Mouse (Mus musculus): Measurements from ENCODE around the gene Ctsc. TPM values are rescaled to one million over a fixed set of nuclear protein-coding genes. Genes with fewer than 3 reads are reported as not detected.

Ctsc gene
- polyA plus RNA-seq, 1 experiment = 10.6 TPM

GRCm38 (mm10) chr7:88327495-88327894, 49.6 kb downstream of the Ctsc start:
- TF ChIP-seq SRF (IDR thresholded peaks at IDR 0.05; ENCODE audit: control insufficient read depth, insufficient read length, low read depth) (no peak), POLR2AphosphoS2 (IDR thresholded peaks at IDR 0.05; ENCODE audit: insufficient read length, low read depth) (no peak), CEBPB (IDR thresholded peaks at IDR 0.05; ENCODE audit: insufficient read depth, poor library complexity, severe bottlenecking) (0 out of 2 replicates have a peak, but pooled peaks have one; percentile 38), MYOG (IDR thresholded peaks at IDR 0.05; ENCODE audit: control insufficient read depth in 1 of 3, insufficient read depth in 1 of 3, insufficient read length in 2 of 3, low read depth in 2 of 3) (no peak), E2F4 (IDR thresholded peaks at IDR 0.05; ENCODE audit: insufficient read depth) (no peak), USF1 (IDR thresholded peaks at IDR 0.05; ENCODE audit: low read depth) (no peak)
- Histone ChIP-seq H3ac (ENCODE audit: control insufficient read depth, insufficient read length) (no peak overlapping the region), H3K79me2 (ENCODE audit: control insufficient read depth, insufficient read depth) (no peaks in the 10 kb centered on the region), H3K27me3 (ENCODE audit: control insufficient read depth, insufficient read depth, insufficient read length) (no peaks in the 10 kb centered on the region), H3K4me3 (no peak overlapping the region), H3K36me3 (ENCODE audit: control insufficient read depth, insufficient read depth) (no peaks in the 10 kb centered on the region), H3K4me2 (ENCODE audit: low read depth) (no peak overlapping the region)

- no peaks in the 10 kb centered on the region for H3K27me3 ChIP-seq (ENCODE audit: control insufficient read depth, insufficient read depth, insufficient read length)
- no peak overlapping the region for H3K4me3 ChIP-seq
- TF ChIP-seq SRF (IDR thresholded peaks at IDR 0.05; ENCODE audit: control insufficient read depth, insufficient read length, low read depth) = no peak
- no peak for TF ChIP-seq TCF3 (IDR thresholded peaks at IDR 0.05; ENCODE audit: insufficient read length, low read depth)
- no peak for TF ChIP-seq POLR2AphosphoS2 (IDR thresholded peaks at IDR 0.05; ENCODE audit: insufficient read length, low read depth)
- TF ChIP-seq POLR2A (IDR thresholded peaks at IDR 0.05; ENCODE audit: insufficient read length, low read depth) = no peak
- TF ChIP-seq MAX (IDR thresholded peaks at IDR 0.05; ENCODE audit: low read depth) = no peak
- TF ChIP-seq MYOD1 (IDR thresholded peaks at IDR 0.05; ENCODE audit: control insufficient read depth in 1 of 3, insufficient read length in 2 of 3, low read depth in 2 of 3) = no peak
- no peak for TF ChIP-seq REST (IDR thresholded peaks at IDR 0.05; ENCODE audit: insufficient read depth, insufficient read length)
- TF ChIP-seq E2F4 (IDR thresholded peaks at IDR 0.05; ENCODE audit: insufficient read depth) = no peak
- TF ChIP-seq CEBPB (IDR thresholded peaks at IDR 0.05; ENCODE audit: insufficient read depth, poor library complexity, severe bottlenecking) = no peak
- TF ChIP-seq TCF12 (IDR thresholded peaks at IDR 0.05; ENCODE audit: insufficient read depth, poor library complexity, severe bottlenecking) = no peak
- no peak for TF ChIP-seq MYOG (IDR thresholded peaks at IDR 0.05; ENCODE audit: control insufficient read depth in 1 of 3, insufficient read depth in 1 of 3, insufficient read length in 2 of 3, low read depth in 2 of 3)
- no peak for TF ChIP-seq USF1 (IDR thresholded peaks at IDR 0.05; ENCODE audit: low read depth)
- no peak overlapping the region for H3ac ChIP-seq (ENCODE audit: control insufficient read depth, insufficient read length)
- H3K79me2 ChIP-seq (ENCODE audit: control insufficient read depth, insufficient read depth) = no peaks in the 10 kb centered on the region
- H3K4me2 ChIP-seq (ENCODE audit: low read depth) = no peak overlapping the region
- H3K36me3 ChIP-seq (ENCODE audit: control insufficient read depth, insufficient read depth) = no peaks in the 10 kb centered on the region
Observed at GRCm38 (mm10) chr7:88343828-88344227, 65.9 kb downstream of the Ctsc start.

DNA sequence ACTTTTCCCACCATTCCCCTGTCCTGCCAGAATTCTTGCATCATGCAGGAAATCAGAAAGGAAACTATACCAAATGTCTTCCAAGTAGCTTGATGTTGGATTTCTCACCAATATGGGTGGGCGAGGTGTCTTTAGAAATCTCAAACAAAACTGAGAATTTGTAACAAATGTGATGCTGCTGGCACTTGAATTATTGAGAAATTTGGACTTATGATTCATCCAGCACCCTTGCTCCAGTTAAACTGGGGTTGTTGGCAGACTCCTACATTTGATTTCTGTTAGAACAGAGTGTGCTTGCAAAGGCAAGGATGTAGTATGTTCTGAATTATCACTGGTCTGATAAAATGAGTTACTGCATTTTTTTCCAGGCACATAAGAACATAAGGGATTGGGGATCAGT, 68.2 kb downstream of the Ctsc start:
- Histone ChIP-seq H3ac (ENCODE audit: control insufficient read depth, insufficient read length) (no peak overlapping the region), H3K27me3 (ENCODE audit: control insufficient read depth, insufficient read depth, insufficient read length) (no peaks in the 10 kb centered on the region), H3K4me3 (no peak overlapping the region), H3K79me2 (ENCODE audit: control insufficient read depth, insufficient read depth) (no peaks in the 10 kb centered on the region), H3K36me3 (ENCODE audit: control insufficient read depth, insufficient read depth) (no peaks in the 10 kb centered on the region), H3K4me2 (ENCODE audit: low read depth) (no peak overlapping the region)
- TF ChIP-seq POLR2AphosphoS2 (IDR thresholded peaks at IDR 0.05; ENCODE audit: insufficient read length, low read depth) (no peak), MYOG (IDR thresholded peaks at IDR 0.05; ENCODE audit: control insufficient read depth in 1 of 3, insufficient read depth in 1 of 3, insufficient read length in 2 of 3, low read depth in 2 of 3) (no peak), MYOD1 (IDR thresholded peaks at IDR 0.05; ENCODE audit: control insufficient read depth in 1 of 3, insufficient read length in 2 of 3, low read depth in 2 of 3) (no peak), MAX (IDR thresholded peaks at IDR 0.05; ENCODE audit: low read depth) (no peak), CEBPB (IDR thresholded peaks at IDR 0.05; ENCODE audit: insufficient read depth, poor library complexity, severe bottlenecking) (no peak), TCF3 (IDR thresholded peaks at IDR 0.05; ENCODE audit: insufficient read length, low read depth) (no peak), USF1 (IDR thresholded peaks at IDR 0.05; ENCODE audit: low read depth) (no peak), POLR2A (IDR thresholded peaks at IDR 0.05; ENCODE audit: insufficient read length, low read depth) (no peak), SRF (IDR thresholded peaks at IDR 0.05; ENCODE audit: control insufficient read depth, insufficient read length, low read depth) (no peak)

DNA sequence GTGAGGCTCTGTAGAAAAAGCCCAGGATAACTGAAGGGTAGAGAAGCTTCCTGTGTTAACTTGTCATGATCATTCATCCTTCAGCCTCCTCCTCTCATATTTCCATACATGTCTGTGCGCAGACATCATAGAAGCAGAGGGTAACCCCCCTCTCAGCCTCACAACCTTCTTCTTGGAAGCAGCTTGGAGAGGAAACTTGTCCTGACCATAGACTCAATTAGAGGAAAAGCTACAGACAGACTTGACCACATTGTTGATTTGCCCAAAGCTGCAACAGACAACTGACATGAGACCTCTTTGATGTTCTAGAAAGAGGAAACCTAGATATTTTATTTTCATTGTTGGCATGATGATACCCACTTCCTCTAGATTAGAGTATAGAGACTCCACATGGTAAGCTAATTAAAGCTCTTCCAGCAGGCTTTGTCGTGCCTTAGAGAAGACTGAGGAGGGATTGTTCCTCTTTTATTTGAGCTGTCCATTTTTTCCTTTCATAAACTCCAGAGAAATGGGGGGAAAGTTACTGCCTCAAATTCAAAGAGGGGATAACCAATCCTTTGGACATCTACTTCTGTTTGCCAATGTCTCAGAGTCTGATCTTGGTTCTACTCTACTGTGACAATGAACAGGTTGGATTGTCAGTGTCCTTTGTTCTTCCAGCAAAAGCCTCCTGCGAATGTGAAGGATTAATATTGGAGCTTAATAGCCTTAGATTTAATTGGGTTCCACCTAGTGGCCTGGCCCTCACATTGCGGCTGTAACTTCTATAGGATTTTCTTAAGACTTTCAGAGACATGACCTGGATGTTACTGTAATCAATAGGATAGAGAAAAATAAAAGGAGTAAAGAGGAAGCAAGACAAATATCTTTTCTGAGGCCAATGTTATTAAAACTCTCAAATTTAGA, 79.2 kb downstream of the Ctsc start:
- H3K79me2 ChIP-seq (ENCODE audit: control insufficient read depth, insufficient read depth) = no peaks in the 10 kb centered on the region
- H3ac ChIP-seq (ENCODE audit: control insufficient read depth, insufficient read length) = no peak overlapping the region
- H3K4me2 ChIP-seq (ENCODE audit: low read depth) = no peak overlapping the region
- no peaks in the 10 kb centered on the region for H3K36me3 ChIP-seq (ENCODE audit: control insufficient read depth, insufficient read depth)
- H3K27me3 ChIP-seq (ENCODE audit: control insufficient read depth, insufficient read depth, insufficient read length) = no peaks in the 10 kb centered on the region
- H3K4me3 ChIP-seq = no peak overlapping the region
- TF ChIP-seq SRF (IDR thresholded peaks at IDR 0.05; ENCODE audit: control insufficient read depth, insufficient read length, low read depth) (no peak), REST (IDR thresholded peaks at IDR 0.05; ENCODE audit: insufficient read depth, insufficient read length) (no peak), E2F4 (IDR thresholded peaks at IDR 0.05; ENCODE audit: insufficient read depth) (no peak), MYOD1 (IDR thresholded peaks at IDR 0.05; ENCODE audit: control insufficient read depth in 1 of 3, insufficient read length in 2 of 3, low read depth in 2 of 3) (no peak), TCF3 (IDR thresholded peaks at IDR 0.05; ENCODE audit: insufficient read length, low read depth) (no peak), TCF12 (IDR thresholded peaks at IDR 0.05; ENCODE audit: insufficient read depth, poor library complexity, severe bottlenecking) (no peak), MYOG (IDR thresholded peaks at IDR 0.05; ENCODE audit: control insufficient read depth in 1 of 3, insufficient read depth in 1 of 3, insufficient read length in 2 of 3, low read depth in 2 of 3) (no peak), USF1 (IDR thresholded peaks at IDR 0.05; ENCODE audit: low read depth) (no peak), POLR2A (IDR thresholded peaks at IDR 0.05; ENCODE audit: insufficient read length, low read depth) (no peak), CEBPB (IDR thresholded peaks at IDR 0.05; ENCODE audit: insufficient read depth, poor library complexity, severe bottlenecking) (no peak), MAX (IDR thresholded peaks at IDR 0.05; ENCODE audit: low read depth) (no peak), POLR2AphosphoS2 (IDR thresholded peaks at IDR 0.05; ENCODE audit: insufficient read length, low read depth) (no peak)

Measured in myocyte (in vitro differentiated cells).